Mouse (Mus musculus): Measurements from ENCODE around the gene Hsd17b12. TPM values are rescaled to one million over a fixed set of nuclear protein-coding genes. Genes with fewer than 3 reads are reported as not detected.

The Hsd17b12 gene
- polyA plus RNA-seq, 1 experiment from 2014 or later, result 119 TPM

DNA sequence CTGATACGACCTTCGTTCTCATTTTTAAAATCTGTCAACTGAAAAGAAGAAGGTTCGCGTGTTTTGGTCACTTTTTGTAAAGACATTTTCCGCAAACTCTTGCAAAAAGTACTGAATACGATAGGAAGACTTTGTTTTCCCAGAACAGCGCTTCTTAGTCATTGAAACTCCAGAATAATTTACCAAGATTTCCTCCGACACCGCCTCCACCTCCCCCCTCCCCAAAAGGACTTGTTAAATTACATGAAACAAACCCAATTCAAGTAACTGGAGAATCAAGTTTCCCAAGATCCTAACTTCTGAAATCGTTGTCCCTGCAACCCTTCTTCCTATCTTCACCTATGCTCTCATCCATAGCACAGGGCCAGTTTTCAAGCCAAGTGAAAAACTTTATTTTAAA lies 713 bp downstream of the Hsd17b12 start:
- Histone ChIP-seq H3K36me3 (no peaks in the 10 kb centered on the region), H3K27me3 (no peaks in the 10 kb centered on the region), H3K27ac (peak overlapping the region; percentile 94), H3K4me1 (peaks cover 37% of the 10 kb centered on the region), H3K9me3 (no peaks in the 10 kb centered on the region), H3K9ac (peak overlapping the region; percentile 94), H3K4me3 (peak overlapping the region; percentile 92), H3K4me2 (peak overlapping the region; percentile 69)
- ATAC-seq (ENCODE audit: insufficient number of reproducible peaks, insufficient read depth, low FRiP score, low TSS enrichment, low read depth), result no peak
- WGBS, result 3% methylated on average over 10 of the region's 10 CpGs

DNA sequence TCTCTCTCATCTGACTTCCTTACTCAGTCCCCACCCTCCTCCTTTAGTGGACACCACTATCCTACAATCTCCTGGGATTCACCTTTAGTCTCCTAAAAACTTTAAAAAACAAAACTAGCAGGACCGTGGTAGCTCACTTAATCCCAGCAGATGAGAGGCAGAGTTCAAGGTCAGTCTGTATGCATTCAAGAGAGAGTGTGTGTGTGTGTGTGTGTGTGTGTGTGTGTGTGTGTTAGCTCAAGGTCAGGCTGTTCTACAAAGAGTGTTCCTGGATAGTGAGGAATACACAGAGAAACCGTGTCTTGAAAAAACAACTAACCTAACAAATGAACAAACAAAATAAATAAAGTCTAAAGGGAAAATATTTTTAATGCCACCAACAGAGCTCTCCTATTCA lies 12.6 kb downstream of the Hsd17b12 start:
- WGBS, result 77% methylated on average over 2 of the region's 2 CpGs

DNA sequence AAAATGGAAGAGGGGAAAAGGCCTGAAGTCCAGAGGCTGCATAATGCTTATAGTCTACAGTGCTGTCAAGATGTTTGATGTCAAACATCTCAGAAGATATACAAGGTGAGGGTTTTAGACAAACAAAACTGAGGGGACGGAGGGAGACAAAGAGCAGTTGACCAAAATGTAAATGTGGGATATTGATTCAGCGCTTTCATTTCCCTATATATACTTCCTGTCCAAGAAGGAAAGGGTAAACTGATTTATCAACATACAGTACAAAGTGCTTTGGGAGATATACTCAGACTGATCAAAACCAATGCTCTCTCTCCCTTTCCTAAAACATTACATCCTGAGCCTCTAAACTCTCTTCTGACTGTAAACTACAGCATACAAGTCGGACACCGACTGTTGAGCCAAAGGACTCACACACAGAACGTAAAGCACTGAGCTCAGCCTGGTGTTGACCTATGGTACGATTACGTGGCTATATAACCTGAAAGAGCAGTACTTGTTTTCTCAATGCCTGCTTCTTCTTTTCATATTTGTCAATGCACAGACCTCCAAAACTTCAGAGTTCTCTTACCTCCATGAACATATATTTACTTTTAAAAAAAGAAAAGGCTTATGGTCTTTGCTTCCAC lies 13.1 kb downstream of the Hsd17b12 start:
- H3K9me3 ChIP-seq, result no peaks in the 10 kb centered on the region
- no peak for ATAC-seq (ENCODE audit: insufficient number of reproducible peaks, insufficient read depth, low FRiP score, low TSS enrichment, low read depth)
- H3K27me3 ChIP-seq, result no peaks in the 10 kb centered on the region
- no peak overlapping the region for H3K4me3 ChIP-seq
- no peak overlapping the region for H3K9ac ChIP-seq
- WGBS, result 92% methylated on average over 7 of the region's 7 CpGs
- H3K4me2 ChIP-seq, result no peak overlapping the region
- H3K4me1 ChIP-seq, result peaks cover 10% of the 10 kb centered on the region; the same call in 1 of the 2 replicates
- no peak overlapping the region for H3K27ac ChIP-seq
- H3K36me3 ChIP-seq, result no peaks in the 10 kb centered on the region

More for the DNA sequence above, 12.6 kb downstream of the Hsd17b12 start:
- H3K36me3 ChIP-seq, result no peaks in the 10 kb centered on the region
- H3K9me3 ChIP-seq, result no peaks in the 10 kb centered on the region
- no peak for ATAC-seq (ENCODE audit: insufficient number of reproducible peaks, insufficient read depth, low FRiP score, low TSS enrichment, low read depth)
- no peak overlapping the region for H3K27ac ChIP-seq
- no peaks in the 10 kb centered on the region for H3K27me3 ChIP-seq
- H3K4me2 ChIP-seq, result no peak overlapping the region
- no peak overlapping the region for H3K4me3 ChIP-seq
- H3K4me1 ChIP-seq, result peaks cover 10% of the 10 kb centered on the region; the same call in 1 of the 2 replicates
- no peak overlapping the region for H3K9ac ChIP-seq

DNA sequence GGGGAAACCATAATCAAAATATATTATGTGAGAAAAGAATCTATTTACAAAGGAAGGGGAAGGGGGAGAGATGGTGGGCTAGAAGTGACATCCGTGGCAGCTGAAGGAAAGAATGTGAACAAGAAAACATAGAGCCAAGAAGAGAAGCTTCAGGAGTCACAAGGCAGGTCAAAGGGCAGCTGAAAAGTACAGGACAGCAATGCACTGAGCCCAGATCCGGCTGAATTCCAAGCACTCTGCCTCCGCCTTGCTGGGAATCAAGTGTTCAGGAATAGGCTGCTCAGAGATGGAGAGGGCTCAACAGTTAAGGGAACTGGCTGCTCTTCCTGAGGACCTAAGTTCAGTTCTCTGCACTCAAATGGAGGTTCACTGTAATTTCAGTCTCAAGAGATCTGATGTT lies 16.5 kb downstream of the Hsd17b12 start:
- ATAC-seq (ENCODE audit: insufficient number of reproducible peaks, insufficient read depth, low FRiP score, low TSS enrichment, low read depth), result no peak
- Histone ChIP-seq H3K27me3 (no peaks in the 10 kb centered on the region), H3K9ac (no peak overlapping the region), H3K36me3 (no peaks in the 10 kb centered on the region), H3K9me3 (no peaks in the 10 kb centered on the region), H3K4me2 (no peak overlapping the region), H3K4me1 (no peaks in the 10 kb centered on the region), H3K27ac (no peak overlapping the region), H3K4me3 (no peak overlapping the region)
- WGBS, result 41% methylated on average over 3 of the region's 3 CpGs

DNA sequence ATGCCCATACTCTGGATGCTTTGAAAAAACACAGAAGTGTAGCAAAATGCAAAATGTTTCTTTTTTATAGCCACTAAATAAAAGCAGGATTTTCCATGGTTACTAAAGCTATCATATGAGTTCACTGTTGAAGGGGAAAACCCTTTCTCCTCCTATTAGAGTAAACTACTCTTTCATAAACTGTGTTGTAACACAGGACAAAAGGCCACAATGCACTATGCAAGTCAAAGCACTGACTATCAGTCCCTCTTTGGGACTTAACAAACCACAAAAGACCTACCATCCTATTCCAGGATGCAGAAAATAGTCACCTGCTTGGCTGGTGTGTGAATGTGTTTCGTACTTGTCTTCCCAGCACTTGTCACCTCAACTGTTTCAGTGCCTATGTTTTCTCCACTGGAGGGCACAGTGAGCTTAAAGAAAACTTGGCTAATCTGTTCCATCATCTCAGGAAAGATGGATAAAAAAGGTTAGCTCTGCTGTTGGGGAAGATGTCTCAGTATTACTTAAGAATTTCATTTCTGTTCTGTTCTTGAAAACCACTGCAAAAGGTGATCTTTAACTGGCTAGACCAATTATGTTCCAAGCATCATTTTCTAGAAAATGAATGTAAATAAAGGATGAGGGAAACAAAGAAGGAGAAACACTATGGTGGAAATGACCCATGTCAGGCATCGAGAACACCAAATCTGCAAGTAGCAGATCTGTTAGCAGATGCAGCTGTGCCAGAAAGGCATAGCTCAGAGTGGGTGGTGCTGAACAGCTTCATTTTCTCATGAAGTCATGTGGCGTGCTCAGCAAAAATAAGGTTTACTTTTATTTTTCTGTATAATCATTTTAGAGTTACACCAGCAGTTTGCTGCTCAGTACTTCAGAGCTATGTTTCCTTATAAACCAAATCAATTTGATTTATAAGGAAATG lies 19.0 kb downstream of the Hsd17b12 start:
- Histone ChIP-seq H3K9me3 (no peaks in the 10 kb centered on the region), H3K4me1 (0 out of 2 replicates have a peak, but pooled peaks cover 3% of the 10 kb centered on the region), H3K4me3 (no peak overlapping the region), H3K27me3 (no peaks in the 10 kb centered on the region), H3K9ac (no peak overlapping the region), H3K4me2 (no peak overlapping the region), H3K36me3 (no peaks in the 10 kb centered on the region), H3K27ac (no peak overlapping the region)
- WGBS, result 83% methylated on average over 3 of the region's 3 CpGs
- no peak for ATAC-seq (ENCODE audit: insufficient number of reproducible peaks, insufficient read depth, low FRiP score, low TSS enrichment, low read depth)

GRCm38 (mm10) chr2:94136837-94137236 lies 20.9 kb downstream of the Hsd17b12 start:
- no peak for ATAC-seq (ENCODE audit: insufficient number of reproducible peaks, insufficient read depth, low FRiP score, low TSS enrichment, low read depth)
- H3K4me2 ChIP-seq, result no peak overlapping the region
- 0 out of 2 replicates have a peak, but pooled peaks cover 3% of the 10 kb centered on the region for H3K4me1 ChIP-seq
- H3K4me3 ChIP-seq, result no peak overlapping the region
- H3K9me3 ChIP-seq, result no peaks in the 10 kb centered on the region
- H3K9ac ChIP-seq, result no peak overlapping the region
- no peaks in the 10 kb centered on the region for H3K36me3 ChIP-seq
- H3K27ac ChIP-seq, result no peak overlapping the region
- H3K27me3 ChIP-seq, result no peaks in the 10 kb centered on the region
- WGBS, result 87% methylated on average over 3 of the region's 3 CpGs

DNA sequence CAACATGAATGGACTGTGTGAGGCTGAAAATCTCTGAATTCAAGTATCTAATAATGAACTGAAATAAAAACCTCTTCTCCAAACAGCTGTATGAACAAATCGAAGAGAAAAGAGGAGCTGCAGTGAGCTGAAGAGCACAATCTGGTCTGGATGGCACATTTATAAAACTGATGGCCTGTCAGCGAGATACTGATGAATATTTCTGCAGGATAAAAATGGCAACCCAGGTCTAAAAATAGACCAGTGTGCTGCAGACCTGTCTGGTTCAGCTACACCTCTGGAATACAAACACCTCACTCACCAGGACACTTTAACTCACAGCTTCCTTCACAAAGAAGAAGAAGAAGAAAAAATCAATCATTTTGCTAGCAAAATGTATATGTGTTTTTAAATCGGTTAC lies 29.3 kb downstream of the Hsd17b12 start:
- Histone ChIP-seq H3K27me3 (no peaks in the 10 kb centered on the region), H3K9ac (no peak overlapping the region), H3K9me3 (no peaks in the 10 kb centered on the region), H3K36me3 (no peaks in the 10 kb centered on the region), H3K4me3 (no peak overlapping the region), H3K4me2 (no peak overlapping the region), H3K27ac (no peak overlapping the region), H3K4me1 (peaks cover 4% of the 10 kb centered on the region)
- 88% methylated on average over 3 of the region's 3 CpGs for WGBS
- no peak for ATAC-seq (ENCODE audit: insufficient number of reproducible peaks, insufficient read depth, low FRiP score, low TSS enrichment, low read depth)

- no peaks in the 10 kb centered on the region for H3K9me3 ChIP-seq
- no peaks in the 10 kb centered on the region for H3K36me3 ChIP-seq
- no peaks in the 10 kb centered on the region for H3K27me3 ChIP-seq
- 44% methylated on average over 7 of the region's 7 CpGs for WGBS
- no peak overlapping the region for H3K4me3 ChIP-seq
- no peak overlapping the region for H3K9ac ChIP-seq
- H3K4me1 ChIP-seq, result peaks cover 21% of the 10 kb centered on the region
- peak overlapping the region; percentile 60 for H3K27ac ChIP-seq
- ATAC-seq (ENCODE audit: insufficient number of reproducible peaks, insufficient read depth, low FRiP score, low TSS enrichment, low read depth), result no peak
- H3K4me2 ChIP-seq, result peak overlapping the region; percentile 36
These were observed 35.4 kb downstream of the Hsd17b12 start for GRCm38 (mm10) chr2:94122182-94123041.

DNA sequence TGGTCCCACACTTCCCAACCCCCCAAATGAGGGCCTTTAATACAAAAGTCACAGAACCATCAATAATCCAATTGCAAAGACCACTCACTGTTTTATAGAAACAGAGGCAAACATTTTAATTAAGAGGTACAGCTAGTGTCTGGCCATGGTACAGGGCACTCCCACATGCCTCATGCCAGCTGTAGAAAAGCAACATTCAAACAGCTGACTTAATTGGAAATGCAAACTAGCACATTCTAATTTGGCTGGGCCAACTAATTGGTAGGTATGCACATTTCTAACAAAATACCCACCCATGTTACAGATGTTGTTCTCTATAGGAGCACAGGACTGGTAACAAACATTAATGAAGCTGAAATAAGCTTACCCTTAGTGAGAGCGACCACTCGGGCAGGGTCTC lies 54.0 kb downstream of the Hsd17b12 start:
- no peaks in the 10 kb centered on the region for H3K27me3 ChIP-seq
- no peaks in the 10 kb centered on the region for H3K36me3 ChIP-seq

DNA sequence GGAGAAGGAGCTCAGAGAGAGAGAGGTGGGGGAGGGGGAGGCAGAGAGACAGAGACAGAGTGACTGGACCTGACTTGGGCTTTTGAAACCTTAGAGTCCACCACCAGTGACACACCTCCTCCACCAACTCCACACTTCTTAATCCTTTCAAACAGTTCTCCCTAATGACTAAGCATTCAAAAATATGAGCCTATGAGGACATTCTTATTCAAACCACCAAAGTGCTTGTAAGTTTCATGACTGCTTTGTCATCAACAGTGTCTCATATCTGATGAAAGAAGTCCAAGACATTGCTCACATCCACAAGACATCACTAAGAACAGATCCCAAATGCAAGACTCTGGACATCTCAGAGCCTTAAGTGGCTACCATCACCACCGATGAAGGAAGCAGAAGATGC lies 67.9 kb downstream of the Hsd17b12 start:
- Histone ChIP-seq H3K4me2 (no peak overlapping the region), H3K4me1 (no peaks in the 10 kb centered on the region), H3K9me3 (no peaks in the 10 kb centered on the region), H3K27ac (no peak overlapping the region), H3K9ac (no peak overlapping the region), H3K36me3 (no peaks in the 10 kb centered on the region), H3K27me3 (no peaks in the 10 kb centered on the region), H3K4me3 (no peak overlapping the region)
- ATAC-seq (ENCODE audit: insufficient number of reproducible peaks, insufficient read depth, low FRiP score, low TSS enrichment, low read depth), result no peak
- 91% methylated on average over 1 of the region's 1 CpGs for WGBS

More for the DNA sequence above, 54.0 kb downstream of the Hsd17b12 start:
- no peak overlapping the region for H3K4me2 ChIP-seq
- no peak overlapping the region for H3K27ac ChIP-seq
- no peaks in the 10 kb centered on the region for H3K4me1 ChIP-seq
- no peak for ATAC-seq (ENCODE audit: insufficient number of reproducible peaks, insufficient read depth, low FRiP score, low TSS enrichment, low read depth)
- H3K4me3 ChIP-seq, result no peak overlapping the region
- H3K9ac ChIP-seq, result no peak overlapping the region
- H3K9me3 ChIP-seq, result no peaks in the 10 kb centered on the region
- 98% methylated on average over 2 of the region's 2 CpGs for WGBS

DNA sequence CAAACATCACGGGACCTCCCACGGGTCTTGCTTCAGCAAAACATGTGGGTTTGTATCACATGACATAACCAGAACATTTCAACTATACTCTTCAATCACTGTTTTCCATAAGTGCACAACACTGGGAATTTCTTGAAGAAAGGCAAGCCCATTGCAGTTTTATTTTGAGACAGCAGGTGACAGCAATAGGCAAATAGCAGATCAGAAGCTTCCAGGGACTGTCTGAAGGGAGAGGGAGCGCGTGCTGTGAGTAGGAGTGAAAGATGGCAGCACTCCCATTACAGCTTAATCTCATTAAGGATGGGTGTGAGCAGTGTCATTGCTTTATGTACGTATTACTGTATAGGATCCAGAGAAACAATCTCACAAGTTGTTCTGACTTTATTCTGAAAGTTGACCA lies 88.3 kb downstream of the Hsd17b12 start:
- Histone ChIP-seq H3K27ac (no peak overlapping the region), H3K4me3 (no peak overlapping the region), H3K9ac (no peak overlapping the region), H3K4me1 (no peaks in the 10 kb centered on the region), H3K36me3 (peaks cover 7% of the 10 kb centered on the region), H3K27me3 (no peaks in the 10 kb centered on the region), H3K9me3 (no peaks in the 10 kb centered on the region), H3K4me2 (no peak overlapping the region)
- no peak for ATAC-seq (ENCODE audit: insufficient number of reproducible peaks, insufficient read depth, low FRiP score, low TSS enrichment, low read depth)
- WGBS, result 84% methylated on average over 5 of the region's 5 CpGs

Data from embryonic facial prominence, embryonic 13.5 days (tissue).